Mouse (Mus musculus) left cerebral cortex, postnatal 14 days (tissue): Measurements from ENCODE around the gene Sntg2. TPM values are rescaled to one million over a fixed set of nuclear protein-coding genes. Genes with fewer than 3 reads are reported as not detected.

Experiments used
- DNase-seq, 2 experiments: peaks; one replicate each; pipeline ENCODE4 v3.0.0; 2021 to 2022; ENCODE audit warnings: low spot score in 2 of 2, mixed read lengths in 1 of 2
- intact Hi-C: fragments of 180-260 bp; cut with DNase I; formaldehyde crosslinking; loops from one replicate; pipeline ENCODE4 v1.15.1; 2025
- long read RNA-seq, 2 experiments: library from polyadenylated mRNA; stranded (forward); transcript quantifications; one replicate each; pipeline ENCODE4 v2.0.0; 2021
- total RNA-seq, 2 experiments: library from RNA; stranded (reverse); gene quantifications; 2 replicates each; pipeline ENCODE4 v1.2.3; 2021

The Sntg2 gene
- 1 to 10 TPM; 5.0 to 6.0 TPM for total RNA-seq
- long read RNA-seq, experiment 1, partial matches to known transcripts = 2 of 6 reads
- long read RNA-seq, experiment 1, other reads (novel, unspliced or antisense) = 1 of 6 reads
- long read RNA-seq, experiment 2, partial matches to known transcripts = 2 of 8 reads
- long read RNA-seq, experiment 2, other reads (novel, unspliced or antisense) = 3 of 8 reads

- intact Hi-C loops = loop anchor here (2.0 to 5.0 kb wide), 2 partner anchors 204 to 244 kb away; no protein-coding TSS in a partner anchor
Observed at GRCm38 (mm10) chr12:30372933-30373501, at the start of gene Sntg2. Gene Sntg2, minus strand, starts transcription at chr12:30373375.

GRCm38 (mm10) chr12:30416547-30416946 is 43.4 kb upstream of the Sntg2 start:
- DNase-seq = no peak
- intact Hi-C loops = no loop called here

More at GRCm38 (mm10) chr12:30372933-30373501, at the start of gene Sntg2:
- peak; percentile 60 to 72 for DNase-seq

DNA sequence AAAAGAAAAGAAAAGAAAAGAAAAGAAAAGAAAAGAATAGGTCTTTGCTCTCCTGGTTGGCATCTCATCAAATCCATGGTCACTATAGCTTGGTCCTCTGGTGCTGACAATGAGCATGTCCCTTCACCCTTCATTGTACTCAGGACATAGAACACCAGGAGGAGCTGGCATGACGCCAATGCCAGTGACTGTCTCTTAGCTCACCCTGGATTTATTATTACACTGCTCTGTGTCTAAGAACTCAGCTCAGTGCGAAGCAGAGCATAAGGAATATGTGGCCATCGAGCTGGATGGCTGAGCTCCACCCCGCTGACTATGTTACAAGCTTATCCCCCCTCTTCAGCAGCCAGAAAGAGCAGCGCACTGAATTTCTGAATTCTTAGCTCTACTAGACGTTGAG is 42.8 kb upstream of the Sntg2 start:
- intact Hi-C loops = no loop called here
- no peak for DNase-seq

DNA sequence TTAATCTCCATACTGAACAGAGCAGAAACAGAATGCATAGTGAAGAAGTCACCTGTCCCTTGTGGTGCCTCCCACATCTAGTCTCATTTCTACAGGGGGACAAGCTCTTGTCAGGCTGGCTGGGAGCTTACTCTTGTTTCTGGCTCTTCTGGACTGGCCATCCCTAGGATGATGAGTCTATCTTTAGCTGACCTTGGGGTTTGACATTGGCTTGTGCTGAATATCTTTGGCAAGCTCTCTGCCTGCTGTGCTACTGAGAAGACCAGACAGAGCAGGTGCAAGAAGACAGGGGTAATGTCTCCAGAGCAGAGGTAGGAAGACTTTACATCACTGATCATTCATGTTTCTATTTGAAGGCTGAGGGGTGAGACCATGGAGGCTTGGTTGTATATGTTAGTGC is 29.5 kb upstream of the Sntg2 start:
- intact Hi-C loops = no loop called here
- no peak for DNase-seq

DNA sequence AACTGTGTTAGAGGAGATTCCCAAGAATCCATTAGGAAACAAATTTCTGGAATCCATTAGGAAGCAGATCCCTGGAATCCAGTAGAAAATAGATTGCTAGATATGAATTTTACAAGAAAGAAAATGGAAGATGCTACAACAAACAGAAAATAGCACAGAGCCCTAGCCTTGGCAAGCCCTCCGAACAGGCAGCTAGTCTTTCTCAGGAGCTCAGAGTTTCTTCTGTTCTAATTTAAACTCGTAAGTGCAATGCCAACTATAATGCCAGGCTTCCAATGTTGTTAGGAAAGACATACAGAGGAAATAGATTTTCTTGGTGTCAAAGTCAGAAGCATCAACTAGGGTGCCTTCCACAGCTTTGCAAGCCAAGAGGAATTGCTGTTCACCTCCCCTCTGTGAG is 27.4 kb upstream of the Sntg2 start:
- intact Hi-C loops = no loop called here
- peak; percentile 5 to 43 for DNase-seq

- DNase-seq = no peak
- intact Hi-C loops = no loop called here
Observed at GRCm38 (mm10) chr12:30400114-30400513, 26.9 kb upstream of the Sntg2 start.

- no peak for DNase-seq
- intact Hi-C loops = loop anchor here (2.0 to 5.0 kb wide), 2 partner anchors 205 to 243 kb away; no protein-coding TSS in a partner anchor
Observed at GRCm38 (mm10) chr12:30372293-30372692, 882 bp downstream of the Sntg2 start.

DNA sequence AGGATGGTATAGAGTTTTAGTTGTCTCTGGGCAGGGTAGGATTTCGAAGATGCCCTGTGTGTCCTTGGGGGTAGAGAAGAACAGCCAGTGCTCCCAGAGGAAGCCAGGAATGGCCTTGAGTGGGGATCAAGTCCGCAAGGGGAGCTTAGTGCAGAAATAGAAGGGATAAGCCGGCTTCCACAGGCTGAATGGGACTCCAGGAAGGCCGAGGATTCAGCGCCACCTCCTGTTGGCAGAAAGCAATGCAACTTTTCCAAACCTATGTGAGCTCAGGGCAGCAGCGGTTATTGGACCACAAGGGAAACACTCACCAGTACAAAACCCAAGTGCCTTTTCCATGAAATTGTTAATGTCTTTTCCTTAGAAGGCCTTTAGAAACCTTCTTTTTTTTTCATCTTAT is 3.4 kb downstream of the Sntg2 start:
- intact Hi-C loops = loop anchor here (2.0 to 5.0 kb wide), 3 partner anchors 167 to 319 kb away; no protein-coding TSS in a partner anchor
- DNase-seq = peak; percentile 87 to 92

DNA sequence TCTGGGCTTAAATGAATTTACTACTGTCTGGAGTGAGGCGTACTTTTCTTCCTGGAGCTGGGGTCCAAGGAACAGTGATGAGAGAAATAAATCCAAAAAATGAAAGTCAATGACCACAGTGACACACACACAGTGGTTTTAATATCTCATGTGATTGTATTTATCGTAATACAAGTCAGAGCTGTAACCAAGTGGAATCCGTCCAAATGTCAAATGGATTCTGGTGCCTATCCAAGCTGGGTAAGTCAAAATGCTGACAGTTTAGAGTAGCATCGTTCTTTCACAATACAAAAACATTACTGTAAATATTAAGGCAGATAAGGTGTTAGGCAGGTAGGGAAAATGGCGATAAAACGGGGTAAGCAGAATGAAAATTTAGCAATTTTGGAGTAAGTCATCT is 4.0 kb downstream of the Sntg2 start:
- DNase-seq = no peak
- intact Hi-C loops = loop anchor here (2.0 kb wide), 2 partner anchors 166 to 318 kb away; no protein-coding TSS in a partner anchor

DNA sequence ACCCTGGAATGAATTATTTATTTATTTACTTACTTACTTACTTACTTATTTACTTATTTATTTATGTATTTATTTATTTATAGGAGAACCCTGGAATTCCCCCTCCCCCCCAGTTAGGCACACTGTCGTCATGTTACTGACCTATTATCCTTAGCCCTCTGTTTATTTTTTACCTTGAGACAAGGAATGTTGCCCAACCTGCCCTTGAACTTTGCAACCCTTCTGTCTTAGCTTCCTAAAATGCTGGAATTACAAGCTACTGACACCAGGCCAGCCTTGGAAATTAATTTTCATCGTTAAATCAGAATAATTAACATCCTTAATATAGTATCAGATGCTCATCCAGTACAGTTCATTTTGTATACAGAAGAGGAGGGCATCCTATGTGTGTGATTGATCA is 10.9 kb downstream of the Sntg2 start:
- no peak for DNase-seq
- intact Hi-C loops = no loop called here

DNA sequence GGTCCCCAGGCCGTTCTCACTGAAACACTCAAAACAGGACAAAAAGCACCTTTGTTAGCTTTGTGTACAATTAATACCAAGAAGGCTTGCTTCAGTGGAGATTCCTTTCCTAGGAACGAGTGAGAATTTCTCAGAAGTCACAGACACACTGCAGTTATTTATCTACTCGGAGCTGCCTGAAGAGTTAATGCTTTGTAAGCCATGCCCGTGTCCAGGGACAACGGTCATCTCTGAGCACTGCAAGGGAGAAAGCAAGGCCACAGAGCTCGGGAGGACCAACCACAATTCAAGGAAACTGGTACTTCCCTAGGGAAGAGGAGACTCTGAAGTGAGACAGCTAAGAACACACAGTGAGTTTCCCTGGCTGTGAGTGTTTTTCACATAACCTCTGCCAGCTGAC is 15.5 kb downstream of the Sntg2 start:
- no peak for DNase-seq
- intact Hi-C loops = no loop called here

DNA sequence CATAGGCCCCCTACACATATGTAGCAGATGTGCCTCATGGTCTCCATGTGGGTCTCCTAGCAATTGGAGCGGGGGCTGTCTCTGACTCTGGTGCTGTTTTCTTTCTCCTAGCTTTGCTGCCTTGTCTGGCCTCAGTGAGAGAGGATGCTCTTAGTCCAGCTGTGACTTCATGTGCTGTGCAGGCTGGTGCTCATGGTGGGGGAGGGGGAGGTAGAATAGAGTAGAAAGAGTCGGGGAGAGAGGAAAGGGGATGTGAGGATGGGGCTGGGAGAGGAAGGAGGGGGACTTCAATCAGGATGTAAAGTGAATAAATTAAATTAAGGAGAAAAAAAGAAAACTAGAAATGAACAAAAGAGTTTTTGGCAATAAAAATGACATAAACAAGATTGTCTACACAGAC is 20.8 kb downstream of the Sntg2 start:
- DNase-seq = no peak
- intact Hi-C loops = no loop called here

- DNase-seq = no peak
- intact Hi-C loops = no loop called here
Observed at GRCm38 (mm10) chr12:30348036-30348435, 25.1 kb downstream of the Sntg2 start.

GRCm38 (mm10) chr12:30347284-30347683 is 25.9 kb downstream of the Sntg2 start:
- peak in 1 of 2 experiments; percentile 30 for DNase-seq
- intact Hi-C loops = no loop called here

- intact Hi-C loops = no loop called here
- no peak for DNase-seq
Observed at GRCm38 (mm10) chr12:30344806-30345205, 28.4 kb downstream of the Sntg2 start.

- intact Hi-C loops = no loop called here
- DNase-seq = no peak
Observed at GRCm38 (mm10) chr12:30336301-30336700, 36.9 kb downstream of the Sntg2 start.

GRCm38 (mm10) chr12:30334502-30334901 is 38.7 kb downstream of the Sntg2 start:
- no peak for DNase-seq
- intact Hi-C loops = no loop called here

- DNase-seq = no peak
- intact Hi-C loops = no loop called here
Observed at GRCm38 (mm10) chr12:30317971-30318370, 55.2 kb downstream of the Sntg2 start.

- intact Hi-C loops = no loop called here
- DNase-seq = no peak
Observed at GRCm38 (mm10) chr12:30313021-30313420, 60.2 kb downstream of the Sntg2 start.

DNA sequence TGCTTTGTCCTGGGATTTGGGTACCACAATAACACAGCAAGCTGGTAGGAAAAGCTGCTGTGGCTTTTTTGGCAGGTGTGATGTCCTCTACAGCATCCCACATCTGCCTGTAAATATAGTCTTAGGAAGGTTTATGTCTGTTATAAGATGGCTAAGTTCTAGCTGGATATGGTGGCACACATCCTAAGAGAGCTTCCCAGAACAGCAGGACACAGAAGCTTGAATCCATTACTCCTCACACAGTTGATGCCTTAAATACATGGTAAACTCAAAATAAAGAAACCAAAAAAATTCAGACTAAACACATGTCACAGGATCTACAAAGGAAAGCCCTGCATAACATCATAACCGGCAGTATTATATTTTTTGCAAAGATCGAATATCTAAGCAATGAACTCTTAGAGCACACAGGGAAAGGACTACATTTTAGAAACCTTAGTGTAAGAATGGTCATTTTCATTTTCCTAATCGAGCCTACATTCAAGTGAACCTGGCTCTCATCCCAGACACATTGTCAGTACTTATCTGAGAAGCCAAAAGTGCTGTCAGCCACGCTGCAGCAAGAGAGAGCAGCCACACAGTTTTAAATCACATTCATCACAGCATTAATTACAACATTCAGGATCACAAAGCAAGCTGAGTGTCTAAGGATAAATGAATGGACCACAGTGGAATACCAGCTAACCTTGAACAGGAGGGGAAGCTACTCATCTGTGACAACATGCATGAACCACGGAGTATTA is 64.8 kb downstream of the Sntg2 start:
- peak; percentile 8 to 14 for DNase-seq
- intact Hi-C loops = no loop called here
